Mouse (Mus musculus) intestine, postnatal 0 days (tissue): ENCODE results near the gene Lrrc43. TPM values are rescaled to one million over a fixed set of nuclear protein-coding genes. Genes with fewer than 3 reads are reported as not detected.

ENCODE experiments used
- ATAC-seq: fragments of 200-750 bp; cut with Nextera tagmentation; 2 replicates; pipeline ENCODE4 v1.8.0; 2017; ENCODE audit warnings: mild to moderate bottlenecking, moderate TSS enrichment, moderate library complexity
- H3K27ac ChIP-seq: fragments of 300-500 bp; sonication (generic); 2 replicates; pipeline ENCODE4 v1.5.1; 2014; ENCODE audit warnings: mild to moderate bottlenecking, low read depth, low read length, moderate library complexity
- H3K27me3 ChIP-seq: fragments of 300-500 bp; sonication (generic); replicated peaks from 2 replicates; pipeline ENCODE4 v1.6.1; 2014; ENCODE audit warnings: low read length, mixed read lengths; ENCODE audit not compliant: control insufficient read depth, insufficient read depth
- H3K36me3 ChIP-seq: fragments of 300-500 bp; sonication (generic); 2 replicates; pipeline ENCODE4 v1.6.1; 2014; ENCODE audit warnings: mild to moderate bottlenecking, moderate library complexity; ENCODE audit not compliant: control insufficient read depth, insufficient read depth
- H3K4me1 ChIP-seq: fragments of 300-500 bp; sonication (generic); replicated peaks from 2 replicates; pipeline ENCODE4 v1.6.1; 2014; ENCODE audit warnings: antibody characterized with exemption, low read length, mixed read lengths; ENCODE audit not compliant: control insufficient read depth, insufficient read depth
- H3K4me2 ChIP-seq: fragments of 300-500 bp; sonication (generic); replicated peaks from 2 replicates; pipeline ENCODE4 v1.6.1; 2014; ENCODE audit warnings: low read depth, mild to moderate bottlenecking, moderate library complexity
- H3K4me3 ChIP-seq: fragments of 300-500 bp; sonication (generic); 2 replicates; pipeline ENCODE4 v1.5.1; 2014; ENCODE audit warnings: low read depth, low read length
- H3K9ac ChIP-seq: fragments of 300-500 bp; sonication (generic); 2 replicates; pipeline ENCODE4 v1.6.1; 2014; ENCODE audit warnings: mild to moderate bottlenecking, low read depth, low read length
- H3K9me3 ChIP-seq: fragments of 300-500 bp; sonication (generic); 2 replicates; pipeline ENCODE4 v1.6.1; 2016; ENCODE audit warnings: mixed run types; ENCODE audit not compliant: control insufficient read depth
- CTCF ChIP-seq: sonication (generic); IDR thresholded peaks from 2 replicates; pipeline ENCODE4 v1.5.1; 2016; ENCODE audit warnings: low read depth, mild to moderate bottlenecking, control low read depth, antibody characterized with exemption, moderate library complexity
- WGBS: fragments of 180-500 bp; shearing (Covaris S2); extraction: QIAGEN DNeasy Blood & Tissue Kit; methylation state at CpG from one replicate; pipeline ENCODE4 v1.1.7; 2014; 5-methylcytosine and 5-hydroxymethylcytosine counted together
- polyA plus RNA-seq: library from polyadenylated mRNA; unstranded; fragments of >200 nt; fragmentation: Nextera tagmentation; extraction: Ambion mirVana; gene quantifications from 2 replicates; pipeline ENCODE4 v1.2.1, GENCODE M21; 2015

The Lrrc43 gene
- polyA plus RNA-seq, 1 experiment from 2014 or later, result not detected

DNA sequence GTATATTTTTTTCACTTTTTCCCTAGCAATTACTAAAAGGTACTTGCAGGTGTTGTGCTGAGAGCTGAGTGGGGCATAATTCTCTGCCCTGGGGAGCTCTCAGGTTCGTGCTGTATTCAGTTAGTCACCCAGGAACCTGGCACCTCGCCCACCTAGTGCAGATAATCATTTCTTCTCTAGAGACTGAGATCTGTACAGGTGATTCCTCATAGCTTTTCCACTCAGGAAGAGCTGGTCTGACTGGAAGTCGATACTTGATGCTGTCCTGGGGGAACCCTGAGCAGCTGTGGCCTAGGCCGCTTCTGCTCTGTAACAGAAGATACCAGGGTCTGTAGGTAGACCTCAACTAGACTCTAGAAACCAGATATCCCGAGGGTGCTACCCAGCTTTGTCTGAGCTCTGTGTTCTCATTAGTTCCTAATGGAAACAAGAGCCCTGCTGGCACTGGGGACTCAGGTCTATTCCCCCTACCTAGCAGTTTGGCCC lies 44.2 kb upstream of the Lrrc43 start:
- no peak for ATAC-seq
- Histone ChIP-seq H3K27ac (no peak overlapping the region), H3K36me3 (peaks cover 78% of the 10 kb centered on the region), H3K4me1 (no peaks in the 10 kb centered on the region), H3K27me3 (no peaks in the 10 kb centered on the region), H3K4me2 (no peak overlapping the region), H3K9ac (no peak overlapping the region), H3K9me3 (no peaks in the 10 kb centered on the region), H3K4me3 (no peak overlapping the region)
- 86% methylated on average over 5 of the region's 5 CpGs for WGBS
- no peak for TF ChIP-seq CTCF

DNA sequence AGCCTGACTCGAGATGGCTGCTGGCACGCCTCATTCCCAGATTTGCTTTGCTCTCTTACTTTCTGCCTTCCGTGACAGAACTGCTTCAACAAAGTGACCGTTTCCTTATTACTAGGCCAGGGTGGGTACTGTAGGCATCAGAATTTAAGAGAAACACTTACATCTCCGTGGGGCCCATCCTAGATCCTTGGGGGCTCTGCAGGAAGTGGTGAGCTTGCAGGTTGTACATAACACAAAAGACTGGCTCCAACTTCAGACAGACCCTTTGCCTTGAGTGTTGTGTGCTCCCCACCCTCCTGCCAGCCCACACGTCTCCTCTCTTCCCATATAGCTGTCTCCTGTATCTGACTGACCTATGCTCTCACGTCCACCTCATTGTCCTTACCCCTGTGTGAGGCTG lies 37.2 kb upstream of the Lrrc43 start:
- no peak for TF ChIP-seq CTCF
- H3K36me3 ChIP-seq, result peaks cover 95% of the 10 kb centered on the region
- no peak overlapping the region for H3K9ac ChIP-seq
- no peaks in the 10 kb centered on the region for H3K4me1 ChIP-seq
- no peak overlapping the region for H3K4me3 ChIP-seq
- H3K4me2 ChIP-seq, result no peak overlapping the region
- no peak for ATAC-seq
- WGBS, result 87% methylated on average over 7 of the region's 7 CpGs
- no peaks in the 10 kb centered on the region for H3K27me3 ChIP-seq
- no peak overlapping the region for H3K27ac ChIP-seq
- no peaks in the 10 kb centered on the region for H3K9me3 ChIP-seq

DNA sequence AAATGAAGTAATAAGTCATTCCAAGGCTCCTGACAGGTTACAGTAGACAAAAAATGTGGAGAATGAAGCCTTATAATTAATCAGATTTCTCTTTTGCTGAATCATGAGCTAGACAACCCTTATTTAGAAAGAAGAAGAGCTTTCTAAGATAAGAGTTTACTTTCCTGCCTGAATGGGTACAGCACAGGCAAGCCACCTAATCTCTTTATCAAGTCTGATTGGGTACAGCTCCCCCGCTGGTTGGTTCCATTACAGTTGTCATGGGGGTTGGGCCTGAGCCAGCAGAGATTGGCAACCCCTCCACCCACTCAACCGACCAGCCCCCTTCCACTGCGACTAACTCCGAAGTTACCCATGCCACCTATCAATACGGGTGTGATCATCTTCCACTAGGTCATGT lies 27.7 kb upstream of the Lrrc43 start:
- no peak for TF ChIP-seq CTCF
- ATAC-seq, result no peak
- 0 out of 2 replicates have a peak, but pooled peaks cover 8% of the 10 kb centered on the region for H3K36me3 ChIP-seq
- no peaks in the 10 kb centered on the region for H3K27me3 ChIP-seq
- no peak overlapping the region for H3K27ac ChIP-seq
- no peaks in the 10 kb centered on the region for H3K4me1 ChIP-seq
- H3K4me3 ChIP-seq, result no peak overlapping the region
- H3K4me2 ChIP-seq, result no peak overlapping the region
- 46% methylated on average over 5 of the region's 5 CpGs for WGBS
- no peaks in the 10 kb centered on the region for H3K9me3 ChIP-seq
- H3K9ac ChIP-seq, result no peak overlapping the region

DNA sequence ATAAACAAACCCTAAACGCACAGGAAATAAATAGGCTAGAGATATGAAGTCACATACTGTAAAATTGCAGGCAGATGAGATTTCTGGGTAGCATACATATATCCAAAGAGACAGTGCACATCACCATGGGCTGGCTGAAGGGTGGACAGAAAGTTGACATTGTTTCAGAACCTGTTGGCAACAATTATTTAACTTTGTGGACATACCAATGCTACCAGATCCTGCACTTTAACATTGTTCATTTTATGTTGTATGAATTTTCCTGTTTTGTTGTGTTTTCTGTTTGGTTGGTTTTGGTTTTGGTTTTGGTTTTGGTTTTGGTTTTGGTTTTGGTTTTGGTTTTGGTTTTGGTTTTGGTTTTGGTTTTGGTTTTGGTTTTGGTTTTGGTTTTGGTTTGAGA lies 24.5 kb upstream of the Lrrc43 start:
- no peak for TF ChIP-seq CTCF
- Histone ChIP-seq H3K27ac (no peak overlapping the region), H3K4me1 (no peaks in the 10 kb centered on the region), H3K4me2 (no peak overlapping the region), H3K9me3 (no peaks in the 10 kb centered on the region), H3K4me3 (no peak overlapping the region), H3K36me3 (no peaks in the 10 kb centered on the region), H3K9ac (no peak overlapping the region), H3K27me3 (no peaks in the 10 kb centered on the region)
- WGBS, result 94% methylated on average over 1 of the region's 1 CpGs
- no peak for ATAC-seq

DNA sequence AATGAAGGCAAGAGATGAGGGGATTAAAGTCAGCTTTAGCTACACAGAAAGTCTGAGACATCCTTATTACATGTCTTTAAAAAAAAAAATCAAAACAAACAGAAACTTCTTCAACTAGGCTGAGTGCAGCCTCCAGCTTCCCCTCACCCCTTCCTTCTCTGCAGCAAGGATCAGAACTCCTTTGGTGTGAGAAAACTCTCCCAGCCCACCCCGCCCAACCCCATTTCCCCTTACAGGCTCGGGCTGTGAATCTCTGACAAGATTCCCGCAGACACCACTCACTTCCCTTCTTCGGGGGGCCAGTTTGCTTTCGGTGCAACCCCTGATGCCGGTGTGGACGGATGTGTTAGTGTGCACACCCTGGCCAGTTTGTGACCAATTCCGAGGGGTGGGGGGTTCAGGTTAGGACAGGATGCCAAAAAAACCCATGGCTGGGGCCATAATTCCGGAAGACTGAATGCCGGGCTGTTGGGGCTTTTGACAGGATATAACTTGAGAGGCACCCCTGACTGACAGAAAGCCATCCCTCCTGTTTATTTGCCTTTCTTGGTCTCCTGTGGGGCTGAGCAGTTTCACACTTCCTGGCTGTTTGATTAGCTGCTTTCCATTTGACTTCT lies 18.2 kb upstream of the Lrrc43 start:
- 16% methylated on average over 10 of the region's 10 CpGs for WGBS
- Histone ChIP-seq H3K9me3 (no peaks in the 10 kb centered on the region), H3K4me3 (no peak overlapping the region), H3K36me3 (no peaks in the 10 kb centered on the region), H3K27ac (no peak overlapping the region), H3K4me1 (no peaks in the 10 kb centered on the region), H3K27me3 (no peaks in the 10 kb centered on the region), H3K9ac (no peak overlapping the region), H3K4me2 (peak overlapping the region; percentile 49)
- ATAC-seq, result no peak
- no peak for TF ChIP-seq CTCF

DNA sequence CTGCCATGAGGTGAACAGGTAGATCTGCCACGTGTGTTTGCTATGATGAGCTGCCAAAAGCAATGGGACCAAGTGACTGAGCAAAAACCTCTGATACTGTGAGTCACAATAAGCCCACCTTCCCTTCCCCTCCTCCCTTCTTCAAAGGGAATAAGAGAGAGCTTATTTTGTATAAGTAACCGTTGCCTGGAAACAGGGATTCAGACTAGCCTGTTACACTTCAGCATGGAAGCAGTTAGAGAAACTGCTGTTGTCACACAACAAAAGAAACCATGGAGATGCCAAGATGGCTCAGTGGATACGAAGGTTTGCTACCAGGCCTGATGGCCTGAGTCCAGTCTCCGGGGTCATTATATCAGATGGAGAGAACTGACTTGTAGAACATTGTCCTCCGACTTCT lies 15.3 kb upstream of the Lrrc43 start:
- ATAC-seq, result no peak
- TF ChIP-seq CTCF, result no peak
- Histone ChIP-seq H3K36me3 (no peaks in the 10 kb centered on the region), H3K27ac (no peak overlapping the region), H3K27me3 (no peaks in the 10 kb centered on the region), H3K9me3 (no peaks in the 10 kb centered on the region), H3K9ac (no peak overlapping the region), H3K4me3 (no peak overlapping the region), H3K4me1 (no peaks in the 10 kb centered on the region), H3K4me2 (no peak overlapping the region)
- WGBS, result 80% methylated on average over 5 of the region's 5 CpGs
